Mouse (Mus musculus) ES-E14 (cell line): ENCODE data around the gene Dach1. TPM values are rescaled to one million over a fixed set of nuclear protein-coding genes. Genes with fewer than 3 reads are reported as not detected.

Source experiments
- DNase-seq: peaks from one replicate; pipeline ENCODE4 v3.0.0-alpha.2; 2013; ENCODE audit warnings: low read depth, low spot score
- H3K27ac ChIP-seq: 2 replicates; pipeline ENCODE4 v1.5.1; 2012; ENCODE audit warnings: low read depth, mild to moderate bottlenecking, low read length, moderate library complexity, mixed read lengths; ENCODE audit not compliant: poor library complexity, insufficient read depth, severe bottlenecking
- H3K36me3 ChIP-seq: 2 replicates; pipeline ENCODE4 v1.6.1; 2012; ENCODE audit warnings: mild to moderate bottlenecking, low read length, moderate library complexity, mixed read lengths; ENCODE audit not compliant: control insufficient read depth, poor library complexity, insufficient read depth, severe bottlenecking
- H3K4me1 ChIP-seq, 2 experiments: fragments of 150-350 bp in 1 of 2; sonication (generic) in 1 of 2; 2 replicates each; pipeline ENCODE4 v1.6.1; 2012; ENCODE audit warnings: low read length in 2 of 2, mild to moderate bottlenecking in 1 of 2, mixed read lengths in 1 of 2; ENCODE audit not compliant: control insufficient read depth in 2 of 2, insufficient read depth in 2 of 2, poor library complexity in 1 of 2
- H3K4me3 ChIP-seq, 2 experiments: fragments of 150-350 bp in 1 of 2; sonication (generic) in 1 of 2; 2 replicates each; pipeline ENCODE4 v1.5.1; 2012; ENCODE audit warnings: low read length in 2 of 2, low read depth in 1 of 2, mild to moderate bottlenecking in 1 of 2, mixed read lengths in 1 of 2; ENCODE audit not compliant: insufficient read depth in 1 of 2, poor library complexity in 1 of 2, severe bottlenecking in 1 of 2
- H3K9ac ChIP-seq: 2 replicates; pipeline ENCODE4 v1.6.1; 2012; ENCODE audit warnings: low read depth, mild to moderate bottlenecking, low read length, mixed read lengths; ENCODE audit not compliant: poor library complexity, insufficient read depth, severe bottlenecking
- H3K9me3 ChIP-seq: fragments of 150-350 bp; sonication (generic); 2 replicates; pipeline ENCODE4 v1.6.1; 2012; ENCODE audit warnings: low read depth, mild to moderate bottlenecking, low read length; ENCODE audit not compliant: control insufficient read depth, insufficient read depth
- CHD2 ChIP-seq: IDR thresholded peaks from 2 replicates; pipeline ENCODE4 v1.6.1; 2014; ENCODE audit warnings: mild to moderate bottlenecking, low read depth, low read length, inconsistent platforms
- HCFC1 ChIP-seq: IDR thresholded peaks from 2 replicates; pipeline ENCODE4 v1.6.1; 2012; ENCODE audit warnings: low read length, inconsistent platforms, borderline replicate concordance; ENCODE audit not compliant: insufficient read depth
- MAFK ChIP-seq: IDR thresholded peaks from 2 replicates; pipeline ENCODE4 v1.6.1; 2014; ENCODE audit warnings: mild to moderate bottlenecking, low read depth, low read length, inconsistent platforms; ENCODE audit not compliant: insufficient read depth
- ZC3H11A ChIP-seq: IDR thresholded peaks from 2 replicates; pipeline ENCODE4 v1.6.1; 2012; ENCODE audit warnings: low read depth, mild to moderate bottlenecking, inconsistent platforms, low read length, borderline replicate concordance
- ZNF384 ChIP-seq: IDR thresholded peaks from 2 replicates; pipeline ENCODE4 v1.6.1; 2012; ENCODE audit warnings: low read depth, low read length, inconsistent platforms
- in situ Hi-C, 2 experiments: fragments of 600-800 bp; cut with MboI; formaldehyde crosslinking; loops; one replicate each; pipeline ENCODE4 v1.15.1; 2025; ENCODE audit warnings: low sequenced_read_pairs in 2 of 2, inconsistent platforms in 1 of 2; ENCODE audit not compliant: unreplicated experiment in 2 of 2
- total RNA-seq: library from RNA; depleted of rRNA; stranded (reverse); fragments of 300-350 nt; gene quantifications from 2 replicates; pipeline ENCODE4 v1.2.3, GENCODE M21; 2012

The Dach1 gene
- total RNA-seq, 1 experiment = 0.09 TPM

GRCm38 (mm10) chr14:97983251-97983650 lies 186.3 kb downstream of the Dach1 start:
- Histone ChIP-seq H3K36me3 (no peaks in the 10 kb centered on the region), H3K9me3 (no peaks in the 10 kb centered on the region), H3K4me3 (no peak overlapping the region), H3K27ac (no peak overlapping the region), H3K4me1 (no peaks in the 10 kb centered on the region), H3K9ac (no peak overlapping the region)
- in situ Hi-C loops = no loop called here
- DNase-seq = no peak
- TF ChIP-seq ZC3H11A = no peak
- no peak for TF ChIP-seq MAFK

- H3K4me1 ChIP-seq = no peaks in the 10 kb centered on the region
- H3K4me3 ChIP-seq = no peak overlapping the region
- H3K9me3 ChIP-seq = no peaks in the 10 kb centered on the region
- H3K36me3 ChIP-seq = no peaks in the 10 kb centered on the region
- in situ Hi-C loops = no loop called here
- TF ChIP-seq CHD2 (no peak), MAFK (no peak), HCFC1 (no peak), ZC3H11A (no peak), ZNF384 (no peak)
- H3K9ac ChIP-seq = no peak overlapping the region
- DNase-seq = no peak
- H3K27ac ChIP-seq = no peak overlapping the region
Measured at GRCm38 (mm10) chr14:97982676-97983075, 186.9 kb downstream of the Dach1 start.

- H3K27ac ChIP-seq = no peak overlapping the region
Measured at GRCm38 (mm10) chr14:97980879-97981278, 188.7 kb downstream of the Dach1 start.

GRCm38 (mm10) chr14:97976091-97976490 lies 193.5 kb downstream of the Dach1 start:
- Histone ChIP-seq H3K4me3 (no peak overlapping the region), H3K9ac (no peak overlapping the region), H3K4me1 (no peaks in the 10 kb centered on the region), H3K9me3 (no peaks in the 10 kb centered on the region), H3K27ac (no peak overlapping the region), H3K36me3 (no peaks in the 10 kb centered on the region)
- in situ Hi-C loops = no loop called here
- no peak for DNase-seq
- no peak for TF ChIP-seq MAFK
- TF ChIP-seq HCFC1 = no peak
- TF ChIP-seq ZC3H11A = no peak
- no peak for TF ChIP-seq ZNF384
- TF ChIP-seq CHD2 = no peak

More at GRCm38 (mm10) chr14:97980879-97981278, 188.7 kb downstream of the Dach1 start:
- TF ChIP-seq MAFK (no peak), ZC3H11A (no peak), HCFC1 (no peak), ZNF384 (no peak)
- Histone ChIP-seq H3K36me3 (no peaks in the 10 kb centered on the region), H3K4me3 (no peak overlapping the region), H3K9ac (no peak overlapping the region), H3K9me3 (no peaks in the 10 kb centered on the region), H3K4me1 (no peaks in the 10 kb centered on the region)
- DNase-seq = no peak
- in situ Hi-C loops = no loop called here

- H3K4me1 ChIP-seq = no peaks in the 10 kb centered on the region
- no peak overlapping the region for H3K9ac ChIP-seq
- no peak overlapping the region for H3K4me3 ChIP-seq
- TF ChIP-seq ZNF384 = no peak
- TF ChIP-seq CHD2 = no peak
- no peak for TF ChIP-seq ZC3H11A
- TF ChIP-seq MAFK = no peak
- no peaks in the 10 kb centered on the region for H3K9me3 ChIP-seq
- no peaks in the 10 kb centered on the region for H3K36me3 ChIP-seq
- no peak for DNase-seq
- in situ Hi-C loops = no loop called here
- no peak overlapping the region for H3K27ac ChIP-seq
Measured at GRCm38 (mm10) chr14:97975447-97975846, 194.1 kb downstream of the Dach1 start.
